Mouse (Mus musculus) brain, embryonic 14.5 days (tissue): Measurements from ENCODE around the gene Nckap1.

Source experiments
- CTCF ChIP-seq: fragments of 200-500 bp; IDR thresholded peaks from 2 replicates; pipeline ENCODE4 v1.5.1; 2012; ENCODE audit warnings: inconsistent platforms, mild to moderate bottlenecking, moderate library complexity, borderline replicate concordance; ENCODE audit not compliant: insufficient read depth, insufficient read length; ENCODE audit errors: extremely low read depth
- POLR2A ChIP-seq: fragments of 200-500 bp; IDR thresholded peaks from 2 replicates; pipeline ENCODE4 v1.6.1; 2012; ENCODE audit warnings: mild to moderate bottlenecking, inconsistent platforms, borderline replicate concordance; ENCODE audit not compliant: poor library complexity, insufficient read depth, insufficient read length, severe bottlenecking; ENCODE audit errors: extremely low read depth

DNA sequence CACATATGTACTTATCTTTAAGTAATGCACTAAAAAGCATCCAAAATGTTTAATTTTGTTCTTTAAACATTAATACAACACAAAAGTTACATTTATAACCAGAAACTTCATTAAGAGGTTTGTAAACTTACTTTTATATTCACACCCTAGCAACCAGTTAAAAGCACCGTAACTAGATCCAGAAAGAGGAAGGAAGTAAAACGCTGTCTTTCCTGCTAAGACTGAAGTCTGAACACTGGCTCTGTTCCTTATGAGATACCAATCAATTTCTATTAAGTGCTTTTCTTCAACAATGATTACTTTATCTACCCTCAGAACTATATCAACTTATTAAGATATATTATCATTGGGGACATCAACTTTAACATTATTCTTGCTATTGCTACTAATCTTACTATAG, 44.6 kb downstream of the Nckap1 start:
- TF ChIP-seq POLR2A (no peak), CTCF (no peak)
